Mouse (Mus musculus) neutrophil, adult 83 days (primary cell): ENCODE data around the gene Gm10375. TPM values are rescaled to one million over a fixed set of nuclear protein-coding genes. Genes with fewer than 3 reads are reported as not detected.

ENCODE experiments used
- total RNA-seq, 2 experiments: library from RNA; stranded (reverse); gene quantifications; one replicate each; pipeline ENCODE4 v1.2.4; 2023

Gene Gm10375
- not detected for total RNA-seq

GRCm38 (mm10) chr14:43607913-43608312 is at the start of gene Gm10375:
Gm10375 (minus strand) TSS chr14:43608013.

GRCm38 (mm10) chr14:43579046-43579445 is 28.8 kb downstream of the Gm10375 start, which contains the start of gene Gm17654:
Gm17654 (minus strand) TSS chr14:43579146.

Other genes starting within 250 kb of the Gm10375 start
- not detected for gene Gm8138, start 191.7 kb downstream of the Gm10375 start, total RNA-seq
- not detected for gene Gm5799, start 64.4 kb downstream of the Gm10375 start, total RNA-seq
- not detected for gene Gm17654, start 28.9 kb downstream of the Gm10375 start, total RNA-seq
- gene Gm8165, start 69.2 kb upstream of the Gm10375 start, total RNA-seq, result not detected
- under 1 TPM in 1 of 2 experiments, not detected in 1; 0.35 TPM for gene Gm7324, start 89.8 kb upstream of the Gm10375 start, total RNA-seq
- not detected for gene Gm16506, start 119.5 kb upstream of the Gm10375 start, total RNA-seq
- not detected for gene Gm6526, start 139.9 kb upstream of the Gm10375 start, total RNA-seq
- not detected for gene Gm8180, start 176.7 kb upstream of the Gm10375 start, total RNA-seq